Mouse (Mus musculus) intestine, embryonic 15.5 days (tissue): ENCODE measurements around the gene Mroh3. TPM values are rescaled to one million over a fixed set of nuclear protein-coding genes. Genes with fewer than 3 reads are reported as not detected.
A peak's percentile ranks its signal among the peaks of the same experiment; 100 is the strongest.

Experiments
- ATAC-seq: fragments of 200-750 bp; cut with Nextera tagmentation; 2 replicates; pipeline ENCODE4 v1.8.0; 2017; ENCODE audit warnings: moderate TSS enrichment, moderate library complexity
- H3K27ac ChIP-seq: fragments of 300-500 bp; sonication (generic); 2 replicates; pipeline ENCODE4 v1.5.1; 2015; ENCODE audit warnings: mild to moderate bottlenecking, inconsistent platforms
- H3K27me3 ChIP-seq: fragments of 300-500 bp; sonication (generic); replicated peaks from 2 replicates; pipeline ENCODE4 v1.6.1; 2015; ENCODE audit warnings: inconsistent platforms
- H3K36me3 ChIP-seq: fragments of 300-500 bp; sonication (generic); 2 replicates; pipeline ENCODE4 v1.6.1; 2015; ENCODE audit warnings: inconsistent platforms
- H3K4me1 ChIP-seq: fragments of 300-500 bp; sonication (generic); replicated peaks from 2 replicates; pipeline ENCODE4 v1.6.1; 2015; ENCODE audit warnings: inconsistent platforms
- H3K4me2 ChIP-seq: fragments of 300-500 bp; sonication (generic); replicated peaks from 2 replicates; pipeline ENCODE4 v1.6.1; 2015; ENCODE audit warnings: mild to moderate bottlenecking, inconsistent platforms
- H3K4me3 ChIP-seq: fragments of 300-500 bp; sonication (generic); replicated peaks from 2 replicates; pipeline ENCODE4 v1.5.1; 2015; ENCODE audit warnings: inconsistent platforms
- H3K9ac ChIP-seq: fragments of 300-500 bp; sonication (generic); 2 replicates; pipeline ENCODE4 v1.6.1; 2015; ENCODE audit warnings: inconsistent platforms
- H3K9me3 ChIP-seq: fragments of 300-500 bp; sonication (generic); 2 replicates; pipeline ENCODE4 v1.6.1; 2016; ENCODE audit warnings: inconsistent platforms
- WGBS: fragments of 180-500 bp; shearing (Covaris S2); methylation state at CpG from one replicate; pipeline ENCODE4 v1.1.7; 2015; 5-methylcytosine and 5-hydroxymethylcytosine counted together
- polyA plus RNA-seq: library from polyadenylated mRNA; unstranded; fragments of >200 nt; fragmentation: Nextera tagmentation; extraction: Ambion mirVana; gene quantifications from 2 replicates; pipeline ENCODE4 v1.2.1, GENCODE M21; 2015

Mroh3 gene
- polyA plus RNA-seq, 1 experiment from 2014 or later = 0.63 TPM

DNA sequence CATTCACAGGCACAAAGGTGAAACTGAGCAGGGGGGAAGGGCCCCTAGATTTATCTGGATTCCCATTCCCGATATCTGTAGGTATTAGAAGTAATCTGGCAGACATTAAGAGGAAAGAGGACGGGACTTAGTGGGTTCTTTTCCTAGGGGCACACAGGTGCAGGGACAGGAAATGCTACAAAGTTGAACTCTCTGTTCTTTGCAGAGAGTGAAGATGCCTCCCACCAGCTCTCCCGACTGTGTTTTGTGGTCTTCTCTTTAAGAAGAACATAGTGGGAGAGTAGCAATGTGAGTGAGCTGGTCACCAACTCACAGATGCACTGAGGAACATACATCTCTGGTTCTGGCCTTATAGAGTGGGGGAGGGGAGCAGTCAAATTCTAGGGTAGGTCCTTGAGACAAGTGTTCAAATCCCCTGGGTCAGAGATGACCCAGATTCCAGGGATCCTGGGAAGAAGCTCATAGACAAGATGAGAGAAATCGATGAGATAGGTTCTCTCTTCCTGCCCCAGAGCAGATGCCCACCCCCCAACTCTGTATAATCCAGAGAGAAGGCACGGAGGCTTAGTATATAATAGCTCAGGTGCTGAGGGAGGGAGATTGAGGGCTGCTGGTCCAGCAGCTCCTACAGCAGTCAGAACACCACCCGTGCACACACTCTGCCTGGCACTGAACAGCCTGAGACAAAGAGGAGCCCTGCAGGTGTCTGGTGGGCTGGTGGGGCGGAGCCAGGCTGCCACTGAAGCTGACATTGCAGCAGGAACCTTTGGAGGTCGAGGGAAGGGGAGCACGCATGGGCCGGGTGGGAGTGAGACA is 80.0 kb downstream of the Mroh3 start:
- Histone ChIP-seq H3K4me2 (peak overlapping the region; percentile 95), H3K27ac (no peak overlapping the region), H3K4me3 (peak overlapping the region; percentile 84), H3K36me3 (no peaks in the 10 kb centered on the region), H3K9me3 (no peaks in the 10 kb centered on the region), H3K27me3 (no peaks in the 10 kb centered on the region), H3K4me1 (peaks cover 80% of the 10 kb centered on the region), H3K9ac (peak overlapping the region; percentile 89)
- WGBS = 42% methylated on average over 10 of the region's 10 CpGs
- no peak for ATAC-seq

Other genes with a start within 250 kb of the Mroh3 start
- 0.06 TPM in 1 of 2 replicates, not detected in the other for gene Igfn1, start 206.5 kb downstream of the Mroh3 start, polyA plus RNA-seq
- 142 and 148 TPM in 2 replicates for gene Tmem9, start 204.7 kb downstream of the Mroh3 start, polyA plus RNA-seq
- not detected in 2 replicates for gene Ascl5, start 162.0 kb downstream of the Mroh3 start, polyA plus RNA-seq
- 0.15 TPM in 1 of 2 replicates, not detected in the other for gene Cacna1s, start 160.1 kb downstream of the Mroh3 start, polyA plus RNA-seq
- 4.1 and 5.9 TPM in 2 replicates for gene Kif21b, start 81.4 kb downstream of the Mroh3 start, polyA plus RNA-seq
- 29.2 and 30.0 TPM in 2 replicates for gene Inava, start 21.4 kb upstream of the Mroh3 start, polyA plus RNA-seq
- not detected in 2 replicates for gene Gpr25, start 48.0 kb upstream of the Mroh3 start, polyA plus RNA-seq
- 6.0 and 6.9 TPM in 2 replicates for gene Camsap2, start 133.3 kb upstream of the Mroh3 start, polyA plus RNA-seq
- gene Ddx59, start 202.4 kb upstream of the Mroh3 start, polyA plus RNA-seq = 11.6 and 12.3 TPM in 2 replicates